Mouse (Mus musculus): ENCODE data around the gene Fpr1. TPM values are rescaled to one million over a fixed set of nuclear protein-coding genes. Genes with fewer than 3 reads are reported as not detected.

Fpr1 gene
- polyA plus RNA-seq, 1 experiment from 2014 or later = not detected

DNA sequence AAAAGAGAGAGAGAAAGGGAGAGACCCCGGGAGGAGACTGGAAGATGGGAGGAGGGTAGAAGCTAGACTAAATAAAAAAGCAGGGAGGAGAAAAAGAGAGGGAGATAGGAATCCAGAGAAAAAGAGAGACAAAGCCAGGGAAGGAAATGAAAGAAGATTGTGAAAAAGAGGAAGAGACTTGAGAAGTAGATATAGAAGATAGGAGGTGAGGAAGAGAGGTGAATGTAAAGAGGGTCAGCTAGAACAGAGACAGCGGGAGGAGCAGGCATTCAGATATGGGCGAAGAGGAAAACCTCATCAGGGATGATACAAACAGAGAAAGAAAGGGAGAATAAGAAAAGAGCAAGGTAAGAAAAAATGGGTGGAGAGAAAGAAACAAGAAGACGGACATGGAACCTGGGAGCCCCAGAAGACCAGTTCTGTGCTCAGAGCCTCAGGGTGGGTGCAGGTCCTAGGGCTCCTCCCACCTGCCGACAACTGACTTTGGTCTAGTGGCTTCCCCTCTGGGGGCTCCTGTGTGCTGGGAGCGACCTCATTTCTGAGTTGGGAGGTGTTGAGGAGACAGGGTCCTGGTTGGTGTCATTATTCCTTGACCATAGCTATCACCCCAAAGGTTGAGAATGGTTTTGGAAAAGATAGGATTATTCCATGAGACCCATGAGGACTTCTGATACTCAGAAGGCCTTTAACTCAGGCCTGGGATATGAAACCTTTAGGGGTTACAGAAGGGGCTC lies 54.5 kb downstream of the Fpr1 start:
- H3K9ac ChIP-seq = peak overlapping the region; percentile 94
- peaks cover 51% of the 10 kb centered on the region for H3K4me1 ChIP-seq
- H3K27me3 ChIP-seq = no peaks in the 10 kb centered on the region
- 2% methylated on average over 6 of the region's 6 CpGs for WGBS
- H3K27ac ChIP-seq = peak overlapping the region; percentile 100
- no peak for ATAC-seq (ENCODE audit: low FRiP score, low read depth)
- peak overlapping the region; percentile 83 for H3K4me3 ChIP-seq
- peaks cover 39% of the 10 kb centered on the region for H3K36me3 ChIP-seq
- peak overlapping the region; percentile 88 for H3K4me2 ChIP-seq (replicated peaks)
- H3K9me3 ChIP-seq = no peaks in the 10 kb centered on the region

DNA sequence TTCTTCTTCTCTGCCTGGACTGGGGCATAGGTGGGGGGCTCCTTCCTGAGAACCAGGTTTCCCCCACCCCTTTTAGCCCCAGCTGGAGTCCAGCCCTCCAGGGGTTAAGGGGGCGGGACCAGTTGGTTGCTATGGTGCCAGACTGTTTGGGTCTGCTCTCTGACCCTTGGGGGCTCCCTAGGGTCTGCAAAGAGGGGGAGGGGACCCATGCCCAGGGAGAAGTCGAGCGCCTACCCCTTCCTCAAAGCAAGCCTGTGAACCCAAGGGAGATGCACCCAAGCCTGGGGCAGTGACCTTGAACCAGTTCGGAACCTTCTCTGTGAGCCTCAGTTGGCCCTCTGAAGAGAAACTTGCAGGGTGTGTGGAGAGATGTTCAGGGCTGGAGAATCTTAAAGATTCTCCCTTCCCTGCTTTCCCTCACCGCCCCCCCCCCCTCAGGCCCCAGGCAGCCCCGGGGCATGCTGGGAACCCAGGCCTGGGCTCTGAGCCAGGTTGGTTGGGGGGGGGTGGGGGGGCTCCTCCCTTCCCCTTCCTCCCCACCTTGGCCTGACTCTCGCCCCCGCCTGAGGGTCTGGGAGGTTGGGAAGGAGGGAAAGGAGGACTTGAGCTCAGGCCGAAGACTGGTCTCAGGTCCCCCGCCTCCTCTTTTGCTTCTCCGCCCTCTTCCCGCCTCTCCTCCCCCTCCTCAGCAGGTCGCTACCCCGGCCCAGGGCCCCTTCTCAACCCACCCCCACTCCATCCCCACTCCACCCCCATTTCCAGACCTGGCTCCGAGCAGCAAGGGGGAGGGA lies 55.4 kb downstream of the Fpr1 start:
- H3K9ac ChIP-seq = peak overlapping the region; percentile 94
- peaks cover 42% of the 10 kb centered on the region for H3K4me1 ChIP-seq
- H3K4me3 ChIP-seq = peak overlapping the region; percentile 83
- H3K36me3 ChIP-seq = peaks cover 31% of the 10 kb centered on the region
- H3K4me2 ChIP-seq (replicated peaks) = peak overlapping the region; percentile 88
- H3K9me3 ChIP-seq = no peaks in the 10 kb centered on the region
- ATAC-seq (ENCODE audit: low FRiP score, low read depth) = peak; percentile 77
- H3K27ac ChIP-seq = peak overlapping the region; percentile 100
- WGBS = under 1% methylated on average over 8 of the region's 15 CpGs
- H3K27me3 ChIP-seq = no peaks in the 10 kb centered on the region

DNA sequence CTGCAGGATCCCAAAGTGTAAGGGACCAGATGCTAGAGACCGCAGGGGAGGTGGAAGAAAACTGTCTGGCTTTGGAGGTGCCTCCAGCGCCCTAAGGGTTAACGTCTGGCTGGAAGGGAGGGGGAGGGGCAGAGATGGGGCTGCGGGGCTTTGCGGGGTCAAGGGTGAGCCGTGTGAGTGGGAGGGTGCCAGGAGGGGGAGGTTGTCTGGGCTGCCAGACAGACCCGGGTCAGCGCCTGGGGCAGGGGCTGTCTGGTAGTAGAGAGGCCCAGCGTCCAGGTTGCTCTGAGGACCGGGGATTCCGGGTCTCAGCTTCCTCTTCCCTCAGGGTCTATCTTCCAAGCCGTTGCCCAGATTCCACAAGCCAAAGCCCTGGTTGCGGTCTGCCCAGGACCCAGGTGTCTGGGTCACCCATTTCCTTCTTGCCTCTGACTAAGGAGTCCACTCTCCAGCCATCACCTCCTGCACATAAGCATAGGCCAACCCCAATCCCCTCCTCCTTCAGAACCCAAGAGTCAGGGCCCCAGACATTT lies 56.0 kb downstream of the Fpr1 start:
- Histone ChIP-seq H3K36me3 (peaks cover 26% of the 10 kb centered on the region), H3K27me3 (no peaks in the 10 kb centered on the region), H3K27ac (peak overlapping the region; percentile 100), H3K4me3 (peak overlapping the region; percentile 83), H3K9me3 (no peaks in the 10 kb centered on the region), H3K4me1 (peaks cover 36% of the 10 kb centered on the region), H3K4me2 (replicated peaks) (peak overlapping the region; percentile 88), H3K9ac (peak overlapping the region; percentile 94)
- peak; percentile 13 for ATAC-seq (ENCODE audit: low FRiP score, low read depth)
- WGBS = under 1% methylated on average over 13 of the region's 13 CpGs

DNA sequence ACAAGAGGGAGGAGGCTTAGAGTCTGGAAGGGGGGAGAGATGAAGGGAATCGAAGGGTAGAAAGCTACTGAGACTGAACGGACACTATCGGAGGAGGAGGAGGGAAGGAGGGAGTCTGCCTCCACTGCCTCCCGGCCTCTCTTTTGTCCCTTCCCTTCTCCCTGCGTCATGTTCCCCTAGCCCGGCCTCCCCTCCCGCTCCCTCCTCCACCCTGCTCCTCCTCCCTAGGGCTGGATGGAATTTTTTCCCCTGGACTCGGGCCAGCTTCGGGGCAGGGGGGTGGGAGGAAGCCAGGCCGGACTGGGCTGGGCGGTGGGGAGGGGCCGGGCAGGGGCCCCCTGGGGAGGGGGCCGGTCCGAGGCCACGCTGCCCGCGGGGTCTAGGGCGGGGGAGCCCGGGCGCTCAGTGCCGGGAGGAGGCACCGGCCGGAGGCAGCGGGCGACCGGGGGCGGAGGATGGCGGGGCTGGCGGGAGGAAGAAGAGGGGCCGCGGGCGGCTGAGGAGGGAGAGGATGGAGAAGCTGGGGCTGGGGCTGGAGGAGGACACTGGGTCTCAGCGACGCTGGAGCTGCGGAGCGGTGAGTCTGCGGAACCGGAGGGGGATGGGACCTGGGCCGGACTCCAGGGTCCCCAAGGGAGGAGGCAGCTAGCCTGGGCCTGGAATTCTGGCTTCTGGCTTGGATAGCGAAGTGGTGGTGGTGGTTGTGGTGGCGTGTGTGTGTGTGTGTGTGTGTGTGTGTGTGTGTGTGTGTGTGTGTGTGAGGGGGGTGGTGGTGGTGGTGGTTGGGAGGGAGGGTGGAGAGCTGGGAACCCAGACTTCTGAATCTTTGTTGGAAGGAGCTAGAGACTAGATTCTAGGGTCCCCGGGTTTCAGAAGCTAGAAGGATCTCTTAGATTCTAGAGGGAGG lies 56.7 kb downstream of the Fpr1 start, which contains the start of gene Spaca6:
Spaca6 (plus strand) TSS at position 408 of the 907 bp plus-strand sequence.
- Histone ChIP-seq H3K9me3 (no peaks in the 10 kb centered on the region), H3K27me3 (no peaks in the 10 kb centered on the region), H3K4me1 (peaks cover 29% of the 10 kb centered on the region), H3K9ac (peak within 1 kb of the TSS; percentile 94), H3K4me3 (peak within 1 kb of the TSS; percentile 83), H3K27ac (peak within 1 kb of the TSS; percentile 100), H3K36me3 (peaks cover 19% of the 10 kb centered on the region), H3K4me2 (replicated peaks) (peak within 1 kb of the TSS; percentile 88)
- peak; percentile 82 for ATAC-seq (ENCODE audit: low FRiP score, low read depth)
- WGBS = 0% methylated on average over 37 of the region's 42 CpGs

MicroRNAs within 50 kb of the gene (microRNA counts, 519-probe panel; counts per million panel counts)
- 5,234 counts per million, percentile 95 among the panel's probes with 10 or more counts for microRNA mmu-let-7e
- 3,492 counts per million, percentile 63 among the panel's probes with 10 or more counts for microRNA mmu-miR-125a-3p
- microRNA mmu-miR-125a-5p = 5,609 counts per million, percentile 98 among the panel's probes with 10 or more counts
- microRNA mmu-miR-99b = 4,804 counts per million, percentile 92 among the panel's probes with 10 or more counts

Small RNA genes within 50 kb of the gene (microRNA-seq; reads per million reads assigned to microRNA genes)
- gene Gm25927 = not detected
- 3,732 reads per million, percentile 88 among the genes with 10 or more reads in this experiment for gene Mir125a
- 25,606 reads per million, percentile 97 among the genes with 10 or more reads in this experiment for gene Mir99b
- gene Mirlet7e = not detected

Other genes starting within 250 kb of the Fpr1 start
- gene Vmn2r90, start 180.2 kb downstream of the Fpr1 start, polyA plus RNA-seq (2015; fragmentation: Nextera tagmentation; extraction: Ambion mirVana) = not detected in 2 replicates
- gene Spaca6, start 56.8 kb downstream of the Fpr1 start, polyA plus RNA-seq (2015; fragmentation: Nextera tagmentation; extraction: Ambion mirVana) = 56.0 and 59.7 TPM in 2 replicates
- gene Has1, start 28.7 kb downstream of the Fpr1 start, polyA plus RNA-seq (2015; fragmentation: Nextera tagmentation; extraction: Ambion mirVana) = 1.5 and 1.7 TPM in 2 replicates
- gene Fpr2, start 3.9 kb upstream of the Fpr1 start, polyA plus RNA-seq (2015; fragmentation: Nextera tagmentation; extraction: Ambion mirVana) = not detected in 2 replicates
- gene Fpr3, start 3.9 kb upstream of the Fpr1 start, polyA plus RNA-seq (2015; fragmentation: Nextera tagmentation; extraction: Ambion mirVana) = not detected in 2 replicates
- gene Fpr-rs4, start 137.8 kb upstream of the Fpr1 start, polyA plus RNA-seq (2015; fragmentation: Nextera tagmentation; extraction: Ambion mirVana) = not detected in 2 replicates
- gene Vmn2r124, start 165.5 kb upstream of the Fpr1 start, polyA plus RNA-seq (2015; fragmentation: Nextera tagmentation; extraction: Ambion mirVana) = not detected in 2 replicates
- gene Vmn2r91, start 201.1 kb upstream of the Fpr1 start, polyA plus RNA-seq (2015; fragmentation: Nextera tagmentation; extraction: Ambion mirVana) = not detected in 2 replicates